Mouse (Mus musculus): ENCODE data around the gene Olfr774.
"Not testable (repeated sequence)": the region's sequence is repeated elsewhere in the genome, so short reads cannot be mapped to it uniquely, and the experiment has no call there.

Olfr774 gene

GRCm38 (mm10) chr10:129235904-129236303 is at the start of gene Olfr774:
Gene Olfr774 (plus strand): TSS chr10:129236204.
- DNase-seq (ENCODE audit: low spot score), result no peak

DNA sequence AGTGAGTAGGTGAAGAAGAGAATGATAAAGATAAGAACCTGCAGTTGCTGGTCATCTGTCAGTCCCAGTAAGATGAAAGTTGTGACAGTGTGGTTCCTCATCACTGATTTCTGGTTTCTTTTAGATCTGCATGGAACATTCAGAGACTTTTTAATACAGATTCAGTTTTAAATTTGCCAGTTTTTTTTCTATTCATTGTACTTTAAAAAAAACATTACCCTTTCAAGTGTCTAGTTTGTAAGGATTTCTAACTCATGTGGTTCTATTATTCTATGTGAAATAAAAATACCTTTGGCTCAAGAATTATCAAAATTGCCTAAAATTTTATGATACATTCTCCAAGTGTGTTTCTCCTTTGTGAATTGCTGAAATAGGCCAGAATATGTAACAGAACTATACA is 48.7 kb upstream of the Olfr774 start, which contains the start of gene Olfr773:
TSS of gene Olfr773 (minus strand) at position 101 of the 400 bp plus-strand sequence.
- not testable (repeated sequence) for DNase-seq (ENCODE audit: low spot score)

- no peak for DNase-seq (ENCODE audit: low spot score)
Measured at GRCm38 (mm10) chr10:129230737-129231136, 5.3 kb upstream of the Olfr774 start.

DNA sequence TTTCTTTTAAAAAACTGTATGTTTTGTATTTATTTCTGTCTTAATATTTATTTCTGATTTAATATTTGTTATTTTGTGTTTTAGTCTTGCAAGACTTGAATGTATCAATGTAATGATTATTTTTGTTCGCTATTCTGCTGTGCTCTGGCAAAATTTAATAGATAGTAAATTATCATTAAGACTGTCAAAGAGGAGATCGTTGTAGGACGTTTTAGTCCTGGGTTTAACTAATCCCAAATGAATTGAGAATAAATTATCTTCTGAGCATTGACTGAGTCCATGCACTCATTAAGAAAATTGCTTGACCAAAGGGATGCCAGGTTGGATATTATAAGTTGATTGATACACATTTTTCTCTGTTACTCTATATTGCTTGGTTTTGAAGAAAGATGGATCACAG is 12.1 kb downstream of the Olfr774 start, which contains the start of gene Olfr775:
TSS of gene Olfr775 (plus strand) at position 301 of the 400 bp plus-strand sequence.
- DNase-seq (ENCODE audit: low spot score), result no peak

DNA sequence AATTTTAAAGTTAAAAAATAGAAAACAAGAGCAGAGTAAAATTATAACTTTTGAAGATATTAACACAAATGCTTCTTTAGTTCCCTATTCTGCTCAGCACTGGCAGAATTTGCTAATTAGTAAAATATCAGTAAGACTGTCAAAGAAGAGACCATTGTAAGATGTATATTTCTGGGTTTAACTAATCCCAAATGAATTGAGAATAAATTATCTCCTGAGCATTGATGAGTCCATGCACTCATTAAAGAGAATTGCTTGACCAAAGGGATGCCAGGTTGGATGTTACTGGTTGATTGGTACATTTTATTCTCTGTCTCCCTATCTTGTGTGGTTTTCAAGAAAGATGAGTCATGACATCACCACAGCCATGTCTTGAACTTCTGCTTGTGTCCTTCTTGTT is 22.8 kb downstream of the Olfr774 start, which contains the start of gene Olfr776:
TSS of gene Olfr776 (plus strand) at position 301 of the 400 bp plus-strand sequence.
- DNase-seq (ENCODE audit: low spot score), result no peak

DNA sequence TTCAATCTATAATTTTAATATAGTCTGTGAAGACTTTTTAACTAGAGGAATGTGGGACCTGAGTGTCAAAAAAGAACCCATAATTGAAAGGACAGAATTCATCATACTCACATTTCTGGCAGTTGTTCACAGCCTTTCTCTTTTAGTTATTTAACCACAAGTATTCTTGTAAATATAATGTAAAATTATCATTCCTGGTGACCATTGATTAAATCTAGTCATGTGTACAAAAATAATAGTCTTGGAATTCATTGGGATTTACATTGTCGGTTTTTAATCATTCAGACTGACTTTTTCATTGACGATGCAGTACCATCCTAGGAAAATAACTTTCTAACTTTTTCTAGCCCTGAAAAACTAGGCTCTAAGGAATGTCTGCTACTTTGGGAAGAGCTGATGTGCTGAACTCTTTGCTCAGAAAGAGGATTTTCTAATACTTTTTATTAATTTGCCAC is 35.1 kb downstream of the Olfr774 start, which contains the start of gene Olfr777:
TSS of gene Olfr777 (minus strand) at position 405 of the 455 bp plus-strand sequence.
- DNase-seq (ENCODE audit: low spot score), result no peak

Measured in MN1 (cell line).